Mouse (Mus musculus): ENCODE data around the gene Pmpcb. TPM values are rescaled to one million over a fixed set of nuclear protein-coding genes. Genes with fewer than 3 reads are reported as not detected.

The Pmpcb gene
- polyA plus RNA-seq, 1 experiment from 2014 or later: 43.6 TPM

DNA sequence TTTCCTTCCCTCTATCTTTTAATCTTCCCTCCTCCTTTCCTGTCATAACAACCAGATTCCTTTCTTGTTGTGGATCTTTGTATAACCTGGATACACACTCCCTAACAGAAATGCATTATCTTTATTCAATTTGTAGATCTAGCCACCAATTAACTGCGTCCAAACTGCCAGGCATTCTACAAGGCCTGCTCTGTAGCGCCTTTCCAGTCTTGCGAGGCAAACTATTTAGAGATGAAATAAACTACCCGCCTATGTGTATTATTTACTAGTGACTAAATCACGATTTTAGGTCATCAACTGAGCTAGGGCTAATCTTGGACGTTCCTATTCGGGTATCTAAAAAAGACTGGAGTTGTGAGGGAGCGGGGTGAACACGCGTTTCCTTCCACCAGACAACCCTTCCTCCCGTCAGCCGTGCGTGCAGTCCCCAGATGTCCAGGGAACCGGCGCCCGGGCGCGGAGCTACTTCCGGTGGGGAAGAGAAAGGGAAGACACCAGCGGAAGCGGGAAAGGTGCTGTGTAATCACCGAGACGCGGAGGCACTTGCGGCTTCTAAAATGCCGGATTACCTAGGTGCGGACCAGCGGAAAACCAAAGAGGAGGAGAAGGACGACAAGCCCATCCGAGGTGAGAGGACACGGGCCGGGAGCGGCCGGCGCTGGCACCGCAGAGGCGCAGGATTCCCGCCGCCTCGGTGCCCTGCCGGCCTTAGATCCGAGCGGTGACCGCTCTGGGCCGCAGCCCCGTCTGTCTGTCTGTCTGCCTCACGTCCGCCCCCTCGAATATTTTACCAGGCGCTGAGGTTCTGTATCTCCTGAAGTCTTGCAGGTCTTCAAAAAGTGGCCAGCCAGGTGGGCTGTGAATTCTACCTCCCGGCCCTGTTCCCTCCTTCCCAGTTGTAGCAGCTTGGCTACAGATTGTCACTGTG is 49.6 kb downstream of the Pmpcb start:
- peak overlapping the region; percentile 89 for H3K4me3 ChIP-seq (ENCODE audit: low read depth, low read length)
- H3K4me2 ChIP-seq (ENCODE audit: low read depth, low read length): peak overlapping the region; percentile 100
- TF ChIP-seq EP300 (IDR thresholded peaks at IDR 0.05; ENCODE audit: low read depth): no peak
- TF ChIP-seq CTCF (IDR thresholded peaks at IDR 0.05; ENCODE audit: low read depth): no peak
- peak overlapping the region; percentile 89 for H3K27ac ChIP-seq (ENCODE audit: low read depth)
- H3K36me3 ChIP-seq (replicated peaks; ENCODE audit: insufficient read depth, low read length): peaks cover 19% of the 10 kb centered on the region
- peak overlapping the region; percentile 89 for H3K9ac ChIP-seq (replicated peaks)
- peak; percentile 95 for DNase-seq
- H3K27me3 ChIP-seq (ENCODE audit: insufficient read depth, low read length): no peaks in the 10 kb centered on the region
- WGBS (ENCODE audit: insufficient replicate concordance): 2% methylated on average over 51 of the region's 51 CpGs
- no peaks in the 10 kb centered on the region for H3K9me3 ChIP-seq (ENCODE audit: low read length)
- H3K4me1 ChIP-seq (ENCODE audit: insufficient read depth): peaks cover 22% of the 10 kb centered on the region
- peak; percentile 88 for ATAC-seq

GRCm38 (mm10) chr5:21787186-21788105 is 50.5 kb downstream of the Pmpcb start:
- no peak for DNase-seq
- H3K27me3 ChIP-seq (ENCODE audit: insufficient read depth, low read length): no peaks in the 10 kb centered on the region
- WGBS (ENCODE audit: insufficient replicate concordance): 25% methylated on average over 11 of the region's 11 CpGs

DNA sequence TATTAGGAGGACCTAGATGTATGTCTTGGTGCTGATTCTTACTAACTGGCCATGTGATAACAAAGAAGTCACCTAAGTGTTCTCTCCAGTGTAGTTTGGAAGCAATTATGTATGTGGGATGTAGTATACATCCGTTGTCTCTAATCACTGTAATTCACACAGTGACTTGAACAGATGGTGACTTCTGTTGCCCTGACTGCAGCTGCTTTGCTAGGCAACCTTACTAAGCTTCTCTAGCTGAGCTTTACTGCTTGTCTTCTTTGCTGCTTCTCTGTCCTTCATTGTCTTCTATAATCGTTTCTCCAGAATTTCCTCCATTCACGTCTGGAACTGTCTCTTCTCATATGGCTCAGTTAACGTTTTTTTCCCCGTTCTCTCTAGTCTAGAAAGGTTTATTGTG is 52.1 kb downstream of the Pmpcb start:
- no peaks in the 10 kb centered on the region for H3K9me3 ChIP-seq (ENCODE audit: low read length)
- H3K4me2 ChIP-seq (ENCODE audit: low read depth, low read length): peak overlapping the region; percentile 100; the same call in 1 of the 2 replicates
- H3K4me1 ChIP-seq (ENCODE audit: insufficient read depth): peaks cover 22% of the 10 kb centered on the region
- H3K36me3 ChIP-seq (replicated peaks; ENCODE audit: insufficient read depth, low read length): peaks cover 10% of the 10 kb centered on the region; the same call in 1 of the 2 replicates
- 66% methylated on average over 5 of the region's 5 CpGs for WGBS (ENCODE audit: insufficient replicate concordance)
- ATAC-seq (no peak), DNase-seq (no peak)
- TF ChIP-seq EP300 (IDR thresholded peaks at IDR 0.05; ENCODE audit: low read depth) (no peak), CTCF (IDR thresholded peaks at IDR 0.05; ENCODE audit: low read depth) (no peak)
- no peak overlapping the region for H3K9ac ChIP-seq (replicated peaks)
- no peak overlapping the region for H3K27ac ChIP-seq (ENCODE audit: low read depth)
- H3K27me3 ChIP-seq (ENCODE audit: insufficient read depth, low read length): no peaks in the 10 kb centered on the region
- H3K4me3 ChIP-seq (ENCODE audit: low read depth, low read length): no peak overlapping the region

More at GRCm38 (mm10) chr5:21787186-21788105, 50.5 kb downstream of the Pmpcb start:
- Histone ChIP-seq H3K36me3 (replicated peaks; ENCODE audit: insufficient read depth, low read length) (peaks cover 14% of the 10 kb centered on the region), H3K4me3 (ENCODE audit: low read depth, low read length) (peak overlapping the region; percentile 89), H3K27ac (ENCODE audit: low read depth) (peak overlapping the region; percentile 89), H3K4me1 (ENCODE audit: insufficient read depth) (peaks cover 22% of the 10 kb centered on the region), H3K4me2 (ENCODE audit: low read depth, low read length) (peak overlapping the region; percentile 100), H3K9ac (replicated peaks) (peak overlapping the region; percentile 89), H3K9me3 (ENCODE audit: low read length) (no peaks in the 10 kb centered on the region)
- ATAC-seq: no peak
- no peak for TF ChIP-seq CTCF (IDR thresholded peaks at IDR 0.05; ENCODE audit: low read depth)
- no peak for TF ChIP-seq EP300 (IDR thresholded peaks at IDR 0.05; ENCODE audit: low read depth)

GRCm38 (mm10) chr5:21792166-21792565 is 55.2 kb downstream of the Pmpcb start:
- Histone ChIP-seq H3K9ac (replicated peaks) (no peak overlapping the region), H3K4me1 (ENCODE audit: insufficient read depth) (peaks cover 12% of the 10 kb centered on the region; the same call in 1 of the 2 replicates), H3K9me3 (ENCODE audit: low read length) (no peaks in the 10 kb centered on the region), H3K4me3 (ENCODE audit: low read depth, low read length) (no peak overlapping the region), H3K27ac (ENCODE audit: low read depth) (no peak overlapping the region), H3K36me3 (replicated peaks; ENCODE audit: insufficient read depth, low read length) (peaks cover 28% of the 10 kb centered on the region), H3K4me2 (ENCODE audit: low read depth, low read length) (no peak overlapping the region), H3K27me3 (ENCODE audit: insufficient read depth, low read length) (no peaks in the 10 kb centered on the region)
- TF ChIP-seq CTCF (IDR thresholded peaks at IDR 0.05; ENCODE audit: low read depth) (no peak), EP300 (IDR thresholded peaks at IDR 0.05; ENCODE audit: low read depth) (no peak)
- DNase-seq: no peak
- ATAC-seq: no peak

DNA sequence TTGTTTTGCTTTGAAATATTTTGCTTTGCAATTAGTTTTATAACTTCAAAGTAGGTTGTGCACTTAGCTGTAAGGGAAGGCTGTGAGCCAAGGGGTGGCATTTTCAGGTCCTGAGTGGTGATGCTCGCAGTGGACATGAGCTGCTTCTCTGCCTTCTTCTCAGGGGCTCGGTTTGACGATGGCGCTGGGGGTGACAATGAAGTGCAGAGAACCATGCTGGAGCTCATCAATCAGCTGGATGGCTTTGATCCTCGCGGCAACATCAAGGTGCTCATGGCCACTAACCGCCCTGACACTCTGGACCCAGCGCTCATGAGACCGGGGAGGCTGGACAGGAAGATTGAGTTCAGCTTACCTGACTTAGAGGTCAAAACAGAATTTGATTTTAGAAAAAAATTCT is 66.0 kb downstream of the Pmpcb start:
- H3K4me1 ChIP-seq (ENCODE audit: insufficient read depth): no peaks in the 10 kb centered on the region
- no peak for TF ChIP-seq CTCF (IDR thresholded peaks at IDR 0.05; ENCODE audit: low read depth)
- TF ChIP-seq EP300 (IDR thresholded peaks at IDR 0.05; ENCODE audit: low read depth): no peak
- no peak overlapping the region for H3K9ac ChIP-seq (replicated peaks)
- H3K27me3 ChIP-seq (ENCODE audit: insufficient read depth, low read length): no peaks in the 10 kb centered on the region
- H3K36me3 ChIP-seq (replicated peaks; ENCODE audit: insufficient read depth, low read length): peaks cover 49% of the 10 kb centered on the region
- no peaks in the 10 kb centered on the region for H3K9me3 ChIP-seq (ENCODE audit: low read length)
- 96% methylated on average over 9 of the region's 9 CpGs for whole genome bisulfite sequencing (ENCODE audit: insufficient replicate concordance)
- ATAC-seq (no peak), DNase-seq (no peak)
- no peak overlapping the region for H3K4me2 ChIP-seq (ENCODE audit: low read depth, low read length)
- no peak overlapping the region for H3K4me3 ChIP-seq (ENCODE audit: low read depth, low read length)
- no peak overlapping the region for H3K27ac ChIP-seq (ENCODE audit: low read depth)
